Mouse (Mus musculus): Measurements from ENCODE around the gene Pcdh18. TPM values are rescaled to one million over a fixed set of nuclear protein-coding genes. Genes with fewer than 3 reads are reported as not detected.

Gene Pcdh18
- polyA plus RNA-seq, 1 experiment from 2014 or later: 23.7 TPM

GRCm38 (mm10) chr3:49738531-49738930 is 18.6 kb downstream of the Pcdh18 start:
- Histone ChIP-seq H3K9me3 (ENCODE audit: control insufficient read depth, low read length) (no peaks in the 10 kb centered on the region), H3K9ac (ENCODE audit: low read length) (no peak overlapping the region), H3K36me3 (ENCODE audit: control insufficient read depth, insufficient read depth, low read length) (peaks cover 3% of the 10 kb centered on the region), H3K27me3 (ENCODE audit: control insufficient read depth, insufficient read depth, low read length) (no peaks in the 10 kb centered on the region), H3K4me1 (ENCODE audit: control insufficient read depth in 2 of 2, insufficient read depth in 2 of 2, low read length in 2 of 2) (peaks cover 0 to 4% of the 10 kb centered on the region in 2 experiments; a peak in 2 of 4 replicates), H3K27ac (replicated peaks in 1 of 2; ENCODE audit: control insufficient read depth in 1 of 2, insufficient read depth in 1 of 2, low read depth in 2 of 2, low read length in 2 of 2) (no peak overlapping the region), H3K4me2 (ENCODE audit: low read length) (no peak overlapping the region), H3K4me3 (ENCODE audit: control insufficient read depth in 1 of 2, insufficient read depth in 1 of 2, low read depth in 1 of 2, low read length in 2 of 2) (no peak overlapping the region)
- no peak for ATAC-seq (ENCODE audit: insufficient number of reproducible peaks, insufficient read depth, low FRiP score, low read depth)

GRCm38 (mm10) chr3:49706503-49706902 is 50.6 kb downstream of the Pcdh18 start:
- no peaks in the 10 kb centered on the region for H3K4me1 ChIP-seq (ENCODE audit: control insufficient read depth in 2 of 2, insufficient read depth in 2 of 2, low read length in 2 of 2)
- no peak overlapping the region for H3K4me3 ChIP-seq (ENCODE audit: control insufficient read depth in 1 of 2, insufficient read depth in 1 of 2, low read depth in 1 of 2, low read length in 2 of 2)
- no peaks in the 10 kb centered on the region for H3K27me3 ChIP-seq (ENCODE audit: control insufficient read depth, insufficient read depth, low read length)
- H3K4me2 ChIP-seq (ENCODE audit: low read length): no peak overlapping the region
- 75% methylated on average over 2 of the region's 2 CpGs for WGBS
- no peak overlapping the region for H3K9ac ChIP-seq (ENCODE audit: low read length)
- no peaks in the 10 kb centered on the region for H3K36me3 ChIP-seq (ENCODE audit: control insufficient read depth, insufficient read depth, low read length)
- H3K27ac ChIP-seq (replicated peaks in 1 of 2; ENCODE audit: control insufficient read depth in 1 of 2, insufficient read depth in 1 of 2, low read depth in 2 of 2, low read length in 2 of 2): no peak overlapping the region
- no peak for ATAC-seq (ENCODE audit: insufficient number of reproducible peaks, insufficient read depth, low FRiP score, low read depth)
- H3K9me3 ChIP-seq (ENCODE audit: control insufficient read depth, low read length): no peaks in the 10 kb centered on the region

GRCm38 (mm10) chr3:49699951-49700350 is 57.2 kb downstream of the Pcdh18 start:
- no peaks in the 10 kb centered on the region for H3K27me3 ChIP-seq (ENCODE audit: control insufficient read depth, insufficient read depth, low read length)
- ATAC-seq (ENCODE audit: insufficient number of reproducible peaks, insufficient read depth, low FRiP score, low read depth): no peak
- H3K4me2 ChIP-seq (ENCODE audit: low read length): no peak overlapping the region
- no peak overlapping the region for H3K9ac ChIP-seq (ENCODE audit: low read length)
- H3K27ac ChIP-seq (replicated peaks in 1 of 2; ENCODE audit: control insufficient read depth in 1 of 2, insufficient read depth in 1 of 2, low read depth in 2 of 2, low read length in 2 of 2): no peak overlapping the region
- no peaks in the 10 kb centered on the region for H3K36me3 ChIP-seq (ENCODE audit: control insufficient read depth, insufficient read depth, low read length)
- H3K9me3 ChIP-seq (ENCODE audit: control insufficient read depth, low read length): no peaks in the 10 kb centered on the region
- H3K4me3 ChIP-seq (ENCODE audit: control insufficient read depth in 1 of 2, insufficient read depth in 1 of 2, low read depth in 1 of 2, low read length in 2 of 2): no peak overlapping the region
- WGBS: 47% methylated on average over 2 of the region's 2 CpGs
- no peaks in the 10 kb centered on the region for H3K4me1 ChIP-seq (ENCODE audit: control insufficient read depth in 2 of 2, insufficient read depth in 2 of 2, low read length in 2 of 2)
